Mouse (Mus musculus) liver, adult 2 months (tissue): ENCODE measurements around the gene Snx19. TPM values are rescaled to one million over a fixed set of nuclear protein-coding genes. Genes with fewer than 3 reads are reported as not detected.
A peak's percentile ranks its signal among the peaks of the same experiment; 100 is the strongest.

ENCODE experiments used
- DNase-seq: peaks from one replicate; pipeline ENCODE4 v3.0.0-alpha.2; 2011; ENCODE audit warnings: low read depth, low spot score; ENCODE audit errors: extremely low read depth
- H3K27ac ChIP-seq: fragments of 200-500 bp; replicated peaks from 2 replicates; pipeline ENCODE4 v1.5.1; 2012; ENCODE audit warnings: low read depth, mild to moderate bottlenecking, control low read depth, inconsistent platforms, low read length; ENCODE audit not compliant: insufficient read depth
- H3K27me3 ChIP-seq: fragments of 200-500 bp; 2 replicates; pipeline ENCODE4 v1.6.1; 2012; ENCODE audit warnings: mild to moderate bottlenecking, moderate library complexity, low read length, inconsistent platforms; ENCODE audit not compliant: control insufficient read depth, insufficient read depth
- H3K36me3 ChIP-seq: fragments of 200-500 bp; 2 replicates; pipeline ENCODE4 v1.6.1; 2012; ENCODE audit warnings: low read length, inconsistent platforms; ENCODE audit not compliant: control insufficient read depth, insufficient read depth
- H3K4me1 ChIP-seq: fragments of 200-500 bp; 2 replicates; pipeline ENCODE4 v1.6.1; 2011; ENCODE audit warnings: low read length; ENCODE audit not compliant: control insufficient read depth, insufficient read depth
- H3K4me3 ChIP-seq: fragments of 200-500 bp; 2 replicates; pipeline ENCODE4 v1.5.1; 2011; ENCODE audit warnings: low read depth, mild to moderate bottlenecking, control low read depth, low read length, moderate library complexity; ENCODE audit not compliant: insufficient read depth
- H3K79me2 ChIP-seq: fragments of 200-500 bp; 2 replicates; pipeline ENCODE4 v1.6.1; 2012; ENCODE audit warnings: inconsistent platforms, mild to moderate bottlenecking, low read length, moderate library complexity; ENCODE audit not compliant: control insufficient read depth, insufficient read depth
- H3K9ac ChIP-seq: fragments of 200-500 bp; 2 replicates; pipeline ENCODE4 v1.6.1; 2012; ENCODE audit warnings: low read depth, mild to moderate bottlenecking, control low read depth, inconsistent platforms, low read length
- CTCF ChIP-seq: fragments of 200-500 bp; IDR thresholded peaks from 2 replicates; pipeline ENCODE4 v1.5.1; 2011; ENCODE audit warnings: low read depth, low read length, control low read depth
- POLR2A ChIP-seq: fragments of 200-500 bp; IDR thresholded peaks from 2 replicates; pipeline ENCODE4 v1.6.1; 2011; ENCODE audit warnings: low read length, control low read depth; ENCODE audit not compliant: insufficient read depth; ENCODE audit errors: extremely low read depth
- WGBS: fragments of 180-500 bp; shearing (Covaris S2); methylation state at CpG from one replicate; pipeline ENCODE4 v1.1.7; 2018; 5-methylcytosine and 5-hydroxymethylcytosine counted together
- polyA plus RNA-seq: library from polyadenylated mRNA; depleted of rRNA; stranded (reverse); fragments of >200 nt; gene quantifications from 2 replicates; pipeline ENCODE4 v1.2.3, GENCODE M21; 2012; rRNA removed
- total RNA-seq: library from RNA; depleted of rRNA; stranded (reverse); fragments of >200 nt; gene quantifications from 2 replicates; pipeline ENCODE4 v1.2.3, GENCODE M21; 2014; rRNA removed

Snx19 gene
- total RNA-seq (8.2 and 9.3 TPM in 2 replicates), polyA plus RNA-seq (7.7 and 8.1 TPM in 2 replicates)

- Histone ChIP-seq H3K79me2 (peaks cover 9% of the 10 kb centered on the region; the same call in 1 of the 2 replicates), H3K9ac (peak within 1 kb of the TSS; percentile 77), H3K27ac (peak within 1 kb of the TSS; percentile 30), H3K36me3 (peaks cover 2% of the 10 kb centered on the region; the same call in 1 of the 2 replicates), H3K4me3 (peak within 1 kb of the TSS; percentile 83), H3K4me1 (peaks cover 8% of the 10 kb centered on the region), H3K27me3 (no peaks in the 10 kb centered on the region; the same call in 1 of the 2 replicates)
- peak; percentile 66 for DNase-seq
- TF ChIP-seq CTCF (peak; percentile 95), POLR2A (peak; percentile 26; the same call in 1 of the 2 replicates)
- WGBS, result 2% methylated on average over 53 of the region's 53 CpGs
Observed at GRCm38 (mm10) chr9:30426882-30427632, at the start of gene Snx19. TSS of gene Snx19 (plus strand) at chr9:30427108.

- Histone ChIP-seq H3K27ac (no peak overlapping the region), H3K79me2 (no peaks in the 10 kb centered on the region), H3K36me3 (no peaks in the 10 kb centered on the region), H3K4me3 (no peak overlapping the region), H3K4me1 (no peaks in the 10 kb centered on the region), H3K9ac (no peak overlapping the region), H3K27me3 (no peaks in the 10 kb centered on the region)
- WGBS, result 93% methylated on average over 1 of the region's 1 CpGs
- no peak for DNase-seq
- no peak for TF ChIP-seq POLR2A
- TF ChIP-seq CTCF, result no peak
Observed at GRCm38 (mm10) chr9:30400771-30401170, 26.1 kb upstream of the Snx19 start.

GRCm38 (mm10) chr9:30422940-30423339 is 4.0 kb upstream of the Snx19 start:
- H3K27ac ChIP-seq, result no peak overlapping the region
- no peaks in the 10 kb centered on the region; the same call in 1 of the 2 replicates for H3K27me3 ChIP-seq
- DNase-seq, result peak; percentile 40
- 0% methylated on average over 1 of the region's 1 CpGs for WGBS
- no peaks in the 10 kb centered on the region for H3K36me3 ChIP-seq
- H3K79me2 ChIP-seq, result peaks cover 9% of the 10 kb centered on the region; the same call in 1 of the 2 replicates
- H3K9ac ChIP-seq, result no peak overlapping the region
- TF ChIP-seq POLR2A (no peak), CTCF (peak; percentile 74; the same call in 1 of the 2 replicates)
- H3K4me1 ChIP-seq, result peaks cover 5% of the 10 kb centered on the region; the same call in 1 of the 2 replicates
- no peak overlapping the region for H3K4me3 ChIP-seq

- no peak for TF ChIP-seq POLR2A
- no peak for TF ChIP-seq CTCF
- no peaks in the 10 kb centered on the region; the same call in 1 of the 2 replicates for H3K27me3 ChIP-seq
- no peak overlapping the region for H3K27ac ChIP-seq
- no peak overlapping the region for H3K9ac ChIP-seq
- no peak for DNase-seq
- WGBS, result 86% methylated on average over 7 of the region's 7 CpGs
- H3K4me1 ChIP-seq, result peaks cover 8% of the 10 kb centered on the region
- no peak overlapping the region for H3K4me3 ChIP-seq
- peaks cover 9% of the 10 kb centered on the region; the same call in 1 of the 2 replicates for H3K79me2 ChIP-seq
- no peaks in the 10 kb centered on the region for H3K36me3 ChIP-seq
Observed at GRCm38 (mm10) chr9:30425178-30425577, 1.7 kb upstream of the Snx19 start.

GRCm38 (mm10) chr9:30428231-30428630 is 1.3 kb downstream of the Snx19 start:
- 88% methylated on average over 5 of the region's 5 CpGs for WGBS
- Histone ChIP-seq H3K27me3 (no peaks in the 10 kb centered on the region), H3K27ac (no peak overlapping the region)

GRCm38 (mm10) chr9:30430447-30430846 is 3.5 kb downstream of the Snx19 start:
- 91% methylated on average over 5 of the region's 5 CpGs for WGBS

More at GRCm38 (mm10) chr9:30428231-30428630, 1.3 kb downstream of the Snx19 start:
- Histone ChIP-seq H3K36me3 (peaks cover 12% of the 10 kb centered on the region), H3K4me1 (peaks cover 8% of the 10 kb centered on the region), H3K4me3 (no peak overlapping the region), H3K79me2 (peaks cover 9% of the 10 kb centered on the region; the same call in 1 of the 2 replicates), H3K9ac (no peak overlapping the region)
- DNase-seq, result no peak
- TF ChIP-seq POLR2A (no peak), CTCF (no peak)

More at GRCm38 (mm10) chr9:30430447-30430846, 3.5 kb downstream of the Snx19 start:
- H3K79me2 ChIP-seq, result peaks cover 9% of the 10 kb centered on the region; the same call in 1 of the 2 replicates
- no peak overlapping the region for H3K4me3 ChIP-seq
- TF ChIP-seq CTCF (no peak), POLR2A (no peak)
- DNase-seq, result no peak
- no peak overlapping the region for H3K9ac ChIP-seq
- no peaks in the 10 kb centered on the region for H3K27me3 ChIP-seq
- no peak overlapping the region for H3K27ac ChIP-seq
- H3K36me3 ChIP-seq, result peaks cover 23% of the 10 kb centered on the region
- H3K4me1 ChIP-seq, result peaks cover 8% of the 10 kb centered on the region
